Mouse (Mus musculus): ENCODE data around the gene Gatc. TPM values are rescaled to one million over a fixed set of nuclear protein-coding genes. Genes with fewer than 3 reads are reported as not detected.
"Not testable (repeated sequence)": the region's sequence is repeated elsewhere in the genome, so short reads cannot be mapped to it uniquely, and the experiment has no call there.

Gene Gatc
- total RNA-seq, 2 experiments from 2014 or later = 29.3 to 32.5 TPM

- DNase-seq (ENCODE audit: low spot score in 2 of 2) = no peak
Measured at GRCm38 (mm10) chr5:115333626-115334025, 7.4 kb downstream of the Gatc start.

- no peak for DNase-seq (ENCODE audit: low spot score in 2 of 2)
Measured at GRCm38 (mm10) chr5:115330955-115331354, 10.0 kb downstream of the Gatc start.

GRCm38 (mm10) chr5:115327610-115328548 is 13.1 kb downstream of the Gatc start:
- peak; percentile 49 to 61 for DNase-seq (ENCODE audit: low spot score in 2 of 2)

GRCm38 (mm10) chr5:115326875-115327609 is 13.9 kb downstream of the Gatc start, which contains the start of gene Srsf9:
TSS of gene Srsf9 (plus strand) at chr5:115327177.
- peak; percentile 97 to 98 for DNase-seq (ENCODE audit: low spot score in 2 of 2)

- DNase-seq (ENCODE audit: low spot score in 2 of 2) = no peak
Measured at GRCm38 (mm10) chr5:115326256-115326831, 14.6 kb downstream of the Gatc start.

GRCm38 (mm10) chr5:115319004-115319940 is 21.7 kb downstream of the Gatc start:
- peak; percentile 57 to 77 for DNase-seq (ENCODE audit: low spot score in 2 of 2)

- DNase-seq (ENCODE audit: low spot score in 2 of 2) = no peak
Measured at GRCm38 (mm10) chr5:115317645-115318328, 23.2 kb downstream of the Gatc start.

GRCm38 (mm10) chr5:115316968-115317644 is 23.9 kb downstream of the Gatc start:
- no peak for DNase-seq (ENCODE audit: low spot score in 2 of 2)

GRCm38 (mm10) chr5:115313668-115313943 is 27.4 kb downstream of the Gatc start:
- DNase-seq (ENCODE audit: low spot score in 2 of 2) = no peak

- no peak for DNase-seq (ENCODE audit: low spot score in 2 of 2)
Measured at GRCm38 (mm10) chr5:115312816-115313667, 27.9 kb downstream of the Gatc start.

- no peak for DNase-seq (ENCODE audit: low spot score in 2 of 2)
Measured at GRCm38 (mm10) chr5:115312354-115312753, 28.6 kb downstream of the Gatc start.

- not testable (repeated sequence) for DNase-seq (ENCODE audit: low spot score in 2 of 2)
Measured at GRCm38 (mm10) chr5:115302190-115302589, 38.8 kb downstream of the Gatc start.

- DNase-seq (ENCODE audit: low spot score in 2 of 2) = no peak
Measured at GRCm38 (mm10) chr5:115301615-115302014, 39.4 kb downstream of the Gatc start.

GRCm38 (mm10) chr5:115300792-115301614 is 40.0 kb downstream of the Gatc start, which contains the start of gene Dynll1:
TSS of gene Dynll1 (minus strand) at chr5:115300999.
- DNase-seq (ENCODE audit: low spot score in 2 of 2) = peak; percentile 100

- peak; percentile 57 to 68 for DNase-seq (ENCODE audit: low spot score in 2 of 2)
Measured at GRCm38 (mm10) chr5:115300035-115300744, 40.8 kb downstream of the Gatc start.

- DNase-seq (ENCODE audit: low spot score in 2 of 2) = no peak
Measured at GRCm38 (mm10) chr5:115296347-115296746, 44.6 kb downstream of the Gatc start.

- no peak for DNase-seq (ENCODE audit: low spot score in 2 of 2)
Measured at GRCm38 (mm10) chr5:115294173-115294572, 46.8 kb downstream of the Gatc start.

Measured in layer of hippocampus, postnatal 10 days (tissue).